Mouse (Mus musculus) embryonic facial prominence, embryonic 10.5 days (tissue): ENCODE measurements around the gene Gmip. TPM values are rescaled to one million over a fixed set of nuclear protein-coding genes. Genes with fewer than 3 reads are reported as not detected.

ENCODE experiments used
- DNase-seq: peaks from one replicate; pipeline ENCODE4 v3.0.0-alpha.2; 2017; ENCODE audit warnings: low spot score
- H3K27ac ChIP-seq: fragments of 300-500 bp; sonication (generic); replicated peaks from 2 replicates; pipeline ENCODE4 v1.5.1; 2016; ENCODE audit warnings: mild to moderate bottlenecking
- H3K27me3 ChIP-seq: fragments of 300-500 bp; sonication (generic); replicated peaks from 2 replicates; pipeline ENCODE4 v1.6.1; 2016; ENCODE audit warnings: low read depth, mild to moderate bottlenecking; ENCODE audit not compliant: poor library complexity, severe bottlenecking
- H3K36me3 ChIP-seq: fragments of 300-500 bp; sonication (generic); replicated peaks from 2 replicates; pipeline ENCODE4 v1.6.1; 2016; ENCODE audit warnings: mild to moderate bottlenecking, moderate library complexity
- H3K4me1 ChIP-seq: fragments of 300-500 bp; sonication (generic); 2 replicates; pipeline ENCODE4 v1.6.1; 2016
- H3K4me3 ChIP-seq: fragments of 300-500 bp; sonication (generic); 2 replicates; pipeline ENCODE4 v1.5.1; 2016; ENCODE audit warnings: mild to moderate bottlenecking, moderate library complexity
- H3K9me3 ChIP-seq: fragments of 300-500 bp; sonication (generic); 2 replicates; pipeline ENCODE4 v1.6.1; 2016; ENCODE audit warnings: mild to moderate bottlenecking
- WGBS: fragments of 180-500 bp; shearing (Covaris S2); methylation state at CpG from one replicate; pipeline ENCODE4 v1.1.7; 2016; 5-methylcytosine and 5-hydroxymethylcytosine counted together
- polyA plus RNA-seq: library from polyadenylated mRNA; unstranded; fragments of >200 nt; fragmentation: Nextera tagmentation; extraction: Ambion mirVana; gene quantifications from 2 replicates; pipeline ENCODE4 v1.2.1, GENCODE M21; 2016

The Gmip gene
- polyA plus RNA-seq, 1 experiment from 2014 or later = 10.6 TPM

DNA sequence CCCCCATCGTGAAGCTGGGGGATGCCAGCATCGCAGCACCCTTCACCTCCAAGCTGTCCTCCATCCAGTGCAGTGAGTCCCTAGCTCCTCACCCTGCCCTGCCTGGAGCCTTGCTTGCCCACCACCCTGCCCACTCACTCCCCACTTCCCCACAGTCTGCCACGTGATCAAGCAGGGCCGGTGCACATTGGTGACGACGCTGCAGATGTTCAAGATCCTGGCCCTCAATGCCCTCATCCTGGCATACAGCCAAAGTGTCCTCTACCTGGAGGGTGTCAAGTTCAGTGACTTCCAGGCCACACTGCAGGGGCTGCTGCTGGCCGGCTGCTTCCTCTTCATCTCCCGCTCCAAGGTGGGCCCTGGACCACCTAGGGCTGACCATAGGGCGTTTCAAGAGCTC, 3.0 kb upstream of the Gmip start:
- no peak for DNase-seq
- H3K9me3 ChIP-seq = no peaks in the 10 kb centered on the region

DNA sequence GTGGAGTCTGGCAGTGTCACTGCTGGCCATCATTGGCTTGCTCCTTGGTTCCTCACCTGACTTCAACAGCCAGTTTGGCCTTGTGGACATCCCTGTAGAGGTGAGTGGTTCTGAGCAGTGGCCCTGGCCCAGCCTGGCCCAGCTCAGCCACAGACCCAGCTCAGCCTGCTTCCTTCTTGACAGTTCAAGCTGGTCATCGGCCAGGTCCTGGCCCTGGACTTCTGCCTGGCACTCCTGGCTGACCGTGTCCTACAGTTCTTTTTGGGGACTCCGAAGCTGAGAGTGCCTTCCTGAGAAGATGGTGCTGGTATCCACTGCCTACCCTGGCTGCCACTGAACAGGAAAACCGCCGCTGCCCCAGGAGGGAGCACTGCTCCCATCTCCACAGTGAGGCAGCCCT, 1.2 kb upstream of the Gmip start:
- DNase-seq = no peak
- Histone ChIP-seq H3K27me3 (no peaks in the 10 kb centered on the region), H3K4me3 (no peak overlapping the region), H3K27ac (no peak overlapping the region), H3K4me1 (peaks cover 20% of the 10 kb centered on the region), H3K9me3 (no peaks in the 10 kb centered on the region), H3K36me3 (peaks cover 85% of the 10 kb centered on the region)
- 93% methylated on average over 5 of the region's 5 CpGs for WGBS

More for the DNA sequence above, 3.0 kb upstream of the Gmip start:
- Histone ChIP-seq H3K4me1 (peaks cover 20% of the 10 kb centered on the region), H3K27me3 (no peaks in the 10 kb centered on the region), H3K27ac (no peak overlapping the region), H3K4me3 (no peak overlapping the region), H3K36me3 (peaks cover 85% of the 10 kb centered on the region)
- WGBS = 94% methylated on average over 9 of the region's 9 CpGs

DNA sequence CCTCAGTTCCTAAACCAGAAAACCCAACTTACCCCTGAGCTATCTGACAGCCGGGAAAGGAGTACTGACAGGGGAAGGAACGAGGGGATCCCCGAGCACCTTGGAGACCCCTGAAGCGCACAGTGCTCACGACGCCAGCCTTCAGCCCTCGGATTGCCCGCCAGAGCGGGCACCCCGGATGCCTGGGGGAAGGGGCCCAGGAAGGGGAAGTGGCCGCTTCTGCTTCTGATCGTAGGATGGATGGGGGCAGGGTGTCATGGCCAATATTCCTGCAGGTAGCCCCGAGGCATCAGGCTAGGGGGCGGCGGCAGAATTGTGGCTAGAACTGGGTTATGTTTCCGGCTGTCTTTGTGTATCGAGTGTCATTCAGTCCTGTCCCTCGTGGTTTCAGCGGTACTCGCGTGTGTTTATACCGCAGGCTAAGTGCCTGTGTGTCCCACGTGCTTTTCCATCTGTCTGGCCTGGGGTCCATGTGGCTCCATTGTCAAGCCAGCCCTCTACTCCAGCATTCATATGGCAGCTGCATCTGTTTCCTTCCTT, 455 bp downstream of the Gmip start:
- Histone ChIP-seq H3K36me3 (peaks cover 78% of the 10 kb centered on the region), H3K4me1 (peaks cover 20% of the 10 kb centered on the region), H3K27ac (peak overlapping the region; percentile 79), H3K9me3 (no peaks in the 10 kb centered on the region), H3K4me3 (peak overlapping the region; percentile 58), H3K27me3 (no peaks in the 10 kb centered on the region)
- 3% methylated on average over 23 of the region's 23 CpGs for WGBS
- peak; percentile 47 for DNase-seq

DNA sequence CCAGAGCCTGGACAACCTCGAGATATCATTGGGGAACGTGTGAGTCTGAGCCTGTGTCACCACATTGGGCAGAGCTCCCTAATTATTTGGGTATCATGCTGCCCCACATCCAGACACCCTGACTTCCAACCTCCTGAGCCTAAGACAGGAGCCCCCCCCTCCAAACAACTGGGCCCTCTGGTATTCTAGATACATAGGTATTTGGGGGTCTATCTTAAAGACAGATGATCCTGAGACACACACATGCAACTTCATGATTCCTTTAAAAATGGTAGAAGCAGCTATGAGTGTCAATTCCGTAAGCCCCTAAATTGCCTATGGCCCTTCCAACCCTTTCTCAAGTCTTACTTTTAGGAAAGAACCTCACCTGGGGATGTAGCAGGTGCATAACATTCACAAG, 1.3 kb downstream of the Gmip start:
- H3K36me3 ChIP-seq = peaks cover 78% of the 10 kb centered on the region

DNA sequence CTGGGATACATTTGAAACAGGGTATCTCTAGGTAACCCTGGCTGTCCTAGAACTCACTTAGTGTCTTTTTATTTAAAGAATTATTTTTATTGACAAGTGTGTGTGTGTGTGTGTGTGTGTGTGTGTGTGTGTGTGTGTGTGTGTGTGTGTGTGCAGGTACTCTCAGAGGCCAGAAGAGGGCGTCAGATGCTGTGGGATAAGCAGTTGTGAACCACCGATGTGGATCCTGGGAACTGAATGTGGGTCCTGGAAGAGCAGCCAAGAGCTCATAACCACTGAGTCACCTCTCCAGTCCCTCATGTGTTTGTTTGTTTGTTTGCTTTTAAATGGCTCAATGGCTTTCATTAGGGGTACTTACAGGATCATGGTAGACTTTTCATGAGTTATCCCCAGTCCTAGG, 6.4 kb downstream of the Gmip start:
- peaks cover 9% of the 10 kb centered on the region for H3K4me1 ChIP-seq
- H3K4me3 ChIP-seq = no peak overlapping the region
- peaks cover 81% of the 10 kb centered on the region for H3K36me3 ChIP-seq
- DNase-seq = no peak
- no peak overlapping the region for H3K27ac ChIP-seq
- H3K27me3 ChIP-seq = no peaks in the 10 kb centered on the region
- no peaks in the 10 kb centered on the region for H3K9me3 ChIP-seq
- 60% methylated on average over 2 of the region's 2 CpGs for WGBS

More for the DNA sequence above, 1.3 kb downstream of the Gmip start:
- Histone ChIP-seq H3K9me3 (no peaks in the 10 kb centered on the region), H3K27me3 (no peaks in the 10 kb centered on the region), H3K27ac (no peak overlapping the region), H3K4me3 (peak overlapping the region; percentile 58; the same call in 1 of the 2 replicates), H3K4me1 (peaks cover 20% of the 10 kb centered on the region)
- WGBS = 75% methylated on average over 3 of the region's 3 CpGs
- no peak for DNase-seq

DNA sequence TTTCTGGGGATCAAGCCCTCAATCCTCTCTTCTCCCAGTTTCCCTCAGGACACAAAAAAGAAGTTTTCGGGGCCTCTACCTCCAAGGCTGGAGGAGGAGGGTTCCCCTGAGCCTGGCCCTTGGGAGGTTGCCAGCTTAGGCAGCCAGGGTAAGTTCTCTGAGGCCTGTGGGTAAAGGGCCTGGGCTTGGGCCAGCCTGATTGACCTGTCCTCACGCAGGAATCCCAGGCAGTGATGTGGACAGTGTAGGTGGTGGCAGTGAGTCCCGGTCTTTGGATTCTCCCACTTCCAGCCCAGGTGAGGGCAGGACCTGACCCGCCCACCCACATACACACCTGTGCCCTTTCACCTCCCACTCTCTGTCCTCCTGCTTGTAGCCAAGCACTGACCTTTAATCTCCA, 6.9 kb downstream of the Gmip start:
- no peak for DNase-seq
- Histone ChIP-seq H3K27ac (no peak overlapping the region), H3K36me3 (peaks cover 82% of the 10 kb centered on the region), H3K27me3 (peaks cover 2% of the 10 kb centered on the region; the same call in 1 of the 2 replicates), H3K4me3 (no peak overlapping the region), H3K9me3 (no peaks in the 10 kb centered on the region), H3K4me1 (peaks cover 7% of the 10 kb centered on the region; the same call in 1 of the 2 replicates)
- WGBS = 92% methylated on average over 4 of the region's 4 CpGs

DNA sequence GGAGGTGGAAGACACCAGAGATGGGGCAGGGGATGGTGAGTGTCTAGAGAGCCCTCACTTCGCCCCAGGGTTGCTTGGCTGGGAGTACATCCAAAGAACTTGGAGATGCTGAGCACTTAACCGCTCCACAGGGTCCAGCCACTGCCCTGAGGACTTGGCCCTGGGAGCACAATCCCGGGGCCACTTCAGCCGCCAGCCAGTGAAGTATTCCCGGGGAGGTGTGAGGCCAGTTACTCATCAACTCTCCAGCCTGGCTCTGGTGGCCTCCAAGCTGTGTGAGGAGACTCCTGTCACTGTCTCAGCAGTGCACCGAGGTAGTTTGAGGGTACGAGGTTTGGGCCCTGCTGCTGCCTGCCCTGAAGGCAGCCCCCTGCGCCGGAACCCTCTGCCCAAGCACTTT, 12.0 kb downstream of the Gmip start:
- peaks cover 5% of the 10 kb centered on the region; the same call in 1 of the 2 replicates for H3K27me3 ChIP-seq
- peaks cover 42% of the 10 kb centered on the region for H3K4me1 ChIP-seq
- no peak for DNase-seq
- H3K27ac ChIP-seq = no peak overlapping the region
- H3K36me3 ChIP-seq = peaks cover 64% of the 10 kb centered on the region
- WGBS = 84% methylated on average over 9 of the region's 9 CpGs
- H3K4me3 ChIP-seq = no peak overlapping the region
- H3K9me3 ChIP-seq = no peaks in the 10 kb centered on the region

DNA sequence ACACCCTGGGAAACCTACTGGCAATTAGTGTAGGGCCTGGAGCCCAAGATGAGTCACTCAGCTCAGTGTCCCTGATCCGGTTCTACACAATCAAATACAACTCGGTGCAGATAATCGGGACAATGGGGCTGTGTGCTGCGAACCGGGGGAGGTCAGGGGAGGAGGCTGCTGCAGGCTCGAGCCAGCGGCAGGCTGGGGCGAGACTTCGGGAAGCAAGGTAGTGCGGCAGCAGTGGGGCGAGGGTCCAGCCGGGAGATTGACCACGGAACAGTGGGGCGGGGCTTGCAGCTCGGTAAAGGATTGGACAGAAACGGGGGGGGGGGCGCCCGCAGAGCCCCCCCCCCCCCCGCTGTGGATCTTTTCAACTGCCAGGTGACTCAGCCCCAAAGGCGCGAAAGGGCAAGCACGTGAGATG, 13.5 kb downstream of the Gmip start:
- H3K4me3 ChIP-seq = peak overlapping the region; percentile 67
- WGBS = 2% methylated on average over 17 of the region's 22 CpGs
- H3K27me3 ChIP-seq = peaks cover 5% of the 10 kb centered on the region; the same call in 1 of the 2 replicates
- no peaks in the 10 kb centered on the region for H3K9me3 ChIP-seq
- DNase-seq = no peak
- H3K27ac ChIP-seq = peak overlapping the region; percentile 85
- peaks cover 64% of the 10 kb centered on the region for H3K36me3 ChIP-seq
- peaks cover 35% of the 10 kb centered on the region for H3K4me1 ChIP-seq

DNA sequence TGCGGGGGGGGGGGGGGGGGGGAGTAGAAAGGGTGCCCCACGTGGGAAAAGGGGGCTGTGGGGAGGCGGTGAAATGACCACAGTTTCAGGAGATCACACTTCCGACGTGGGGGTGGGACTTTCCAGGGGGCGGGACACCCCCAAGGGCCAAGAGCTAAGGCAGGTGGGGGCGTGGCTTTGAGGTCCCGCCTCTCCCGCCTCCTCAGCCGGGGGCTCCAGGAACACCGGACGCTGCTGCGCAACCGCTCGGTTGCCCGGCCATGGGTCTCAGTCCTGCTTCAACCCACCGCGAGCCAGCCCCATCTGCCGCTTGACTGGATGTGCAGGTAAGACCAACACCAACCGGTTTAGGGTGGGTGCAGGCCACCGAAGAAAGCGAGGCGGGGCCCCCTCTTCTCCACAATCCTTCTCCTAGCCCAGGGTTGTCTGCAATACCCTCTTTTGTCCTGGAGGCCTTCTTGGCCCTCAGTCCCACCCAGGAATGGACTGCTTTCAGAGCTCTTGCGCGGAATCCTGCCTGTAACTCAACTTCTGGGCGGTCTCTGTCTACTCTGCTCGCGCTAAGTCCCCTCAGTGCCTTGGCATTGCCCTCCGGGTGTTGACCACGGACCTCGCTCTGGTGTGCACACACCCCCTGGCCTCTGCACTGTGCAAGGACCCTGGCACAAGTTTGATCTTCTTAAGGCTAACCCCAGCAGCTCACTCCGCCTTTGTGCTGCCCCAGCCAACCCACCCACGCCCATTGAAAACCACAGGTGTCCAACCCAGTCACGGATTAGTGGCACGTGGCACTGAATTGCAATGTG, 14.1 kb downstream of the Gmip start, which contains the start of gene Lpar2:
Gene Lpar2 (plus strand): TSS at position 44 of the 806 bp plus-strand sequence.
- Histone ChIP-seq H3K27me3 (peaks cover 5% of the 10 kb centered on the region; the same call in 1 of the 2 replicates), H3K27ac (peak within 1 kb of the TSS; percentile 85), H3K36me3 (peaks cover 64% of the 10 kb centered on the region), H3K4me3 (peak within 1 kb of the TSS; percentile 67), H3K9me3 (no peaks in the 10 kb centered on the region), H3K4me1 (peaks cover 35% of the 10 kb centered on the region)
- DNase-seq = peak; percentile 93
- 1% methylated on average over 32 of the region's 35 CpGs for WGBS

DNA sequence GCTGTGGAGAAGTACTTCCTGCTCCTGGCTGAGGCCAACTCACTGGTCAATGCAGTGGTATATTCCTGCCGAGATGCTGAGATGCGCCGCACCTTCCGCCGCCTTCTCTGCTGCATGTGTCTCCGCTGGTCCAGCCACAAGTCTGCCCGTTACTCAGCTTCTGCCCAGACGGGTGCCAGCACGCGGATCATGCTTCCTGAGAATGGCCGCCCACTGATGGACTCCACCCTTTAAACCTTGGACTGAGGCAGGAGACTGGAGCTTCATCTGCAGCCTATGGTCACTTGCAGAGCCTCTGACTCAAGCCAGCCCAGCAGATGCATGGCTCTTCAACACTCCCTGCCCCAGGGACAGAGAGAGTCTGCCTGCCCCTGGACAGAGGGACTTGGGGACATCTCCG, 17.9 kb downstream of the Gmip start:
- Histone ChIP-seq H3K27ac (no peak overlapping the region), H3K27me3 (no peaks in the 10 kb centered on the region), H3K36me3 (peaks cover 69% of the 10 kb centered on the region), H3K4me1 (peaks cover 36% of the 10 kb centered on the region), H3K9me3 (no peaks in the 10 kb centered on the region), H3K4me3 (0 out of 2 replicates have a peak overlapping the region, but pooled peaks have one; percentile 3)
- WGBS = 95% methylated on average over 12 of the region's 12 CpGs
- no peak for DNase-seq

DNA sequence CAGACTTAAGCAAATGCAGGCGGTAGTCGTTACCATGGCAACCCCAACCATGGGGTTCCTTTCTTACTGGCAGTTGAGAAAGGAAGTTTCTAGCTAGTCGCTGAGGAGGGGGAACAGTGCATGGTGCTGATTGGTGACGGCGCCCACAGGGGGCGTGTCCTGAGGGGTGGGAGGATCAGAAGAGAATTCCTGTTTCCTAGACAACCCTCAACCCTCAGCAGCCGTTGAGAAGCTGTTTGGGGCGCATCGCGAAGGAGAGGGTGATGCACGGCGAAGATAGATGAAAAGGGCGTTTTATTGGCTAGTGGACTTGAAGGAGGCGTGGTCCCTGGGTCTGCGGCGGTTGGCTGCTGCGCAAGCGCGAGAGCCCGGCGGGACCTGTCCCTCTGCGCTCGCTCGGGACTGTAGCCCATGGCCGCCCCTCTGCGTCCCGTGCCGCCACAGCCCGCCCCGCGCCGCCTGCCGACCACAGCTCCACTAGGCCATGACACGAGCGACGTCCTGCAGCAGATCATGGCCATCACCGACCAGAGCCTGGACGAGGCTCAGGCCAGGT, 23.9 kb downstream of the Gmip start, which contains the start of gene Pbx4:
Gene Pbx4 (plus strand): TSS at position 194 of the 556 bp plus-strand sequence.
- Histone ChIP-seq H3K36me3 (peaks cover 33% of the 10 kb centered on the region), H3K9me3 (no peaks in the 10 kb centered on the region), H3K27me3 (peaks cover 8% of the 10 kb centered on the region; the same call in 1 of the 2 replicates), H3K27ac (peak within 1 kb of the TSS; percentile 87), H3K4me3 (peak within 1 kb of the TSS; percentile 81), H3K4me1 (peaks cover 20% of the 10 kb centered on the region)
- under 1% methylated on average over 38 of the region's 38 CpGs for WGBS
- peak; percentile 96 for DNase-seq

DNA sequence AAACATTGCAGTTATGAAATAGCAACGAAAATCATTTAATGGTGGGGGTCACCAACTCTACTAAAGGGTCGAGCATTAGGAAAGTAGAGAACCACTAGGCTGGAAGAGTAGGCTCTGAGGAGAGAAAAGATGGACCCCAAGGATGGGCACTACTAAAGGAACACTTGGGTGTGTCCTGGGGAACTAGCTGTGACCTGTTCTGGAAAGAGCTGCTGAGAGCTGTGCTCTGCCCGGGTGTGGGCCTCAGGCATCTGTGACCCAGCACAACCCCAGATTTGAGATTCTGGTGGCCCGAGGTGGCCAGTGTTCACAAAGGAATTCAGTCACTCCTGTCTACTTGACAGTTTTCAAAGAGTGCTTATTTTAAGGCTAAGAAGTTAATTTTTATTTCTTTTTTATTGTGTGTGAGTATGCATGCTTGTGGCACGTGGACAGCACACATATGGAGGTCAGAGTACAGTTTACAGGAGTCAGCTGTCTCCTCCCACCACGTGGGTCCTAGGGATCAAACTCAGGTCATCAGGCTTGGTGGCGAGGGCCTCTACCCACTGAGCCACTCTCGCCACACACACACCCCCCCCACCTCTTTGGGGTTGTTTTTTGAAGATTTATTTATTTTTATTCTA, 28.7 kb downstream of the Gmip start:
- H3K36me3 ChIP-seq = 0 out of 2 replicates have a peak, but pooled peaks cover 4% of the 10 kb centered on the region
- H3K27me3 ChIP-seq = peaks cover 8% of the 10 kb centered on the region; the same call in 1 of the 2 replicates
- no peak for DNase-seq

More for the DNA sequence above, 28.7 kb downstream of the Gmip start:
- Histone ChIP-seq H3K9me3 (no peaks in the 10 kb centered on the region), H3K4me3 (no peak overlapping the region), H3K27ac (no peak overlapping the region), H3K4me1 (peaks cover 11% of the 10 kb centered on the region)
- WGBS = 82% methylated on average over 8 of the region's 8 CpGs
